Mouse (Mus musculus) adrenal gland, postnatal 4 days (tissue): ENCODE measurements around the gene BC051665. TPM values are rescaled to one million over a fixed set of nuclear protein-coding genes. Genes with fewer than 3 reads are reported as not detected.

ENCODE experiments used
- DNase-seq, 2 experiments: peaks; one replicate each; pipeline ENCODE4 v3.0.0; 2021 to 2022; ENCODE audit warnings: low spot score in 2 of 2, mixed read lengths in 2 of 2
- long read RNA-seq, 2 experiments: library from polyadenylated mRNA; stranded (forward); transcript quantifications; one replicate each; pipeline ENCODE4 v2.0.0; 2021
- total RNA-seq, 2 experiments: library from RNA; stranded (reverse); gene quantifications; 2 replicates each; pipeline ENCODE4 v1.2.3; 2021

Gene BC051665
- not detected for total RNA-seq
- long read RNA-seq, experiment 1, result 0 reads
- long read RNA-seq, experiment 2, result 0 reads

GRCm38 (mm10) chr13:60786264-60786663 lies at the start of gene BC051665:
BC051665 (minus strand) TSS chr13:60786364.
- DNase-seq, result no peak

DNA sequence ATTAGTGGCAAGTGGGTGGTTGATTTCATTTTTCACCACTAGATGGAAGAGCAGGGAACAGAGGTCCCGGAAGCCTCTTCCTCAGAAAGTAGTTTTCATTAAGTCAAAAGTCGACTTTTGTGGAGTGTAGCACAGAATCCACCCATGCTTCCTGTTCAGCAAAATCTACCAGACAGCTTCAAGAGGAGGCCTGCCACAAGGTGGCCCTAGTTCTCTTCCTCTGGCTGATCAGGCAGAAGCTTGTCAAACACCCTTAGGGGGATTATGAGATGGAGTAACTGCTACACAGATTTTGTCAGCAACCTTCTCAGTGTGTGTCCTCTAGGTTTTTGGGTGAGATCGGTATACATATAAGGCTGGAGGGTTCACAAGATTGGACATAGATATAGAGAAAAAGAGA lies 39.9 kb upstream of the BC051665 start:
- no peak for DNase-seq

GRCm38 (mm10) chr13:60820486-60821175 lies 34.5 kb upstream of the BC051665 start:
- no peak for DNase-seq

GRCm38 (mm10) chr13:60819469-60819868 lies 33.3 kb upstream of the BC051665 start:
- DNase-seq, result no peak

DNA sequence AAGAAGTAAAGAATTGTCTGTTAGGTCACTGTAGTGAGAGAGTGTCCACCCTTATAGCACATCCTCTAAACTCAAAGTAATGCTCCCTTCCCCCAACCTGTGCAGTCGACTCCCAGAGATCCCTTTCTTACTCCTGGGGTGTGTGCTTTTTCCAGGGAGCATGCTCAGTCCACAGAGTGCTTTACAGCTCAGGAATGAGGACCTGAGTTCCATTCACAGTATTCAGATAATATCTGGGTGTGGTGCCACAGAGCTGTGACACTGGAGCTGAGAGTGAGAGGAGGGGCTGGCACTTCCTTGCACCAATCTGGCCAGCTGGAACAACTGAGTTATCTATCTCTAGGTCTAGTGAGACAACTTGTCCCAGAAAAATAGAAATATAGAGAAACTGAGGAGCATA lies 27.6 kb upstream of the BC051665 start:
- DNase-seq, result no peak

GRCm38 (mm10) chr13:60812768-60813167 lies 26.6 kb upstream of the BC051665 start:
- no peak for DNase-seq

GRCm38 (mm10) chr13:60809690-60810089 lies 23.5 kb upstream of the BC051665 start:
- DNase-seq, result no peak

DNA sequence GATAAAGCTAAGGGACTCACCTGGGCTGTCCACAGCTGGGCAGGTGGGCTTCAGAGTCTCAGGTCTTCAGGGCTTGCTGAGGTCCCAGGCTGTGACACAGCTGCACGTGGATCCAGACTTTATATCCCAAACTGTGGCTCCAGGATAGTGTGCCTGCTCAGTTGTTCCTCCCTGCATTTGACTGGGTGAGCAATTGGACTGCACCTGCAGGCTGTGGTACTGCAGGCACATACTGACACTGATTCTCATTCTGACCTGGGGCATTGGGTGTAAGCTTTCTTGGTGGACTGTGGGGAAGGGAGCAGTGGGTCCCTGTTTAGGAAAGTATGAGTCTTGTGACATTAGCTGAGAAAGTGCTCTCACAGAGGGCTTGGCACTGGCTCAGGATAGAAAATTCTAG lies 16.6 kb upstream of the BC051665 start, which contains the start of gene Ctsll3:
Gene Ctsll3 (minus strand): TSS at position 101 of the 400 bp plus-strand sequence.
- DNase-seq, result no peak

DNA sequence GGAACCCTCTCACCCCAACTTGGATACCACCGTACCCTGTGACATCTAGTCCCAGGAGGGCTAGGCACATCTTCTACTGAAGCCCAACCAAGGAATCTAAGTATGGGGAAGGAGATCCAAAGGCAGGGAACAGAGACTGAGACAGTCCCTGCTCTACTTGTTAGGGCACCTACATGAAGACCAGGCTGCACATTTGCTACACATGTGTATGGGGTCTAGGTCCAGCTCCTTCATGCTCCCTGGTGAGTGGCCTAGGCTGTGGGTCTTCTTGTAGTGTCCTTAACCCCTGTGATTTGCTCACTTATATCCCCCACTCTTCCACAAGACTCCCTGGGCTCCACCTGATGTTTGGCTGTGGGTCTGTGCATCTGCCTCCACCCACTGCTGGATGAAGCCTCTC lies 3.3 kb upstream of the BC051665 start:
- DNase-seq, result no peak

GRCm38 (mm10) chr13:60783301-60783700 lies 2.9 kb downstream of the BC051665 start:
- DNase-seq, result no peak

GRCm38 (mm10) chr13:60780534-60780933 lies 5.6 kb downstream of the BC051665 start:
- no peak for DNase-seq

DNA sequence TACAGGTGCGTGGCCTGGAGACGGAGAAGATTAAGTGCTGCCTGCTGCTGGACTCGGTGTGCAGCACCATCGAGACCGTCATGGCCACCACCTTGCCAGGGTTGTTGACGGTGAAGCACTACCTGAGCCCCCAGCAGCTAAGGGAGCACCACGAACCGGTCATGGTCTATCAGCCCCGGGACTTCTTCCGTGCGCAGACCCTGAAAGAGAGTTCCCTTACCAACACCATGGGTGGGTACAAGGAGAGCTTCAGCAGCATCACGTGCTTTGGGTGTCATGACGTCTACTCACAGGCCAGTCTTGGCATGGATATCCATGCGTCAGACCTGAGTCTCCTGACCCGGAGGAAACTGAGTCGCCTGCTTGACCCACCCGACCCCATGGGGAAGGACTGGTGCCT lies 25.0 kb downstream of the BC051665 start:
- no peak for DNase-seq

GRCm38 (mm10) chr13:60760392-60760791 lies 25.8 kb downstream of the BC051665 start:
- no peak for DNase-seq

GRCm38 (mm10) chr13:60759136-60759535 lies 27.0 kb downstream of the BC051665 start:
- no peak for DNase-seq

GRCm38 (mm10) chr13:60757292-60757691 lies 28.9 kb downstream of the BC051665 start:
- DNase-seq, result no peak

- DNase-seq, result no peak
These were observed 30.9 kb downstream of the BC051665 start for GRCm38 (mm10) chr13:60755251-60755650.

GRCm38 (mm10) chr13:60753216-60753615 lies 32.9 kb downstream of the BC051665 start:
- DNase-seq, result no peak

DNA sequence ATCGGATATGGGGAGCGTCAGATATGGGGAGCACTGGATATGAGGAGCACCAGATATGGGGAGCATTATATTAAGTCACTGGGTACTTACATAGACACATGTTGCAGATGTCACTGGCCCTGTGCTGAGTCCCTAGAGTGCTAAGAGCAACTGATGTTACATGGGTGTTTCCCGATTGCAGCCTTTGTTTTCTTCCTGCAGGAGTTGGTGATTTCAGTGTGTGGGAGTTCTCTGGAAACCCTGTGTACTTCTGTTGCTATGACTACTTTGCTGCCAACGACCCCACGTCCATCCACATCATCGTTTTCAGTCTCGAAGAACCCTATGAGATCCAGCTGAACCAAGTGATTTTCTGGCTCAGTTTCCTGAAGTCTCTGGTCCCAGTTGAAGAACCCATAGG lies 35.2 kb downstream of the BC051665 start:
- DNase-seq, result no peak

GRCm38 (mm10) chr13:60748556-60748955 lies 37.6 kb downstream of the BC051665 start:
- no peak for DNase-seq

GRCm38 (mm10) chr13:60747201-60747600 lies 39.0 kb downstream of the BC051665 start:
- DNase-seq, result no peak

DNA sequence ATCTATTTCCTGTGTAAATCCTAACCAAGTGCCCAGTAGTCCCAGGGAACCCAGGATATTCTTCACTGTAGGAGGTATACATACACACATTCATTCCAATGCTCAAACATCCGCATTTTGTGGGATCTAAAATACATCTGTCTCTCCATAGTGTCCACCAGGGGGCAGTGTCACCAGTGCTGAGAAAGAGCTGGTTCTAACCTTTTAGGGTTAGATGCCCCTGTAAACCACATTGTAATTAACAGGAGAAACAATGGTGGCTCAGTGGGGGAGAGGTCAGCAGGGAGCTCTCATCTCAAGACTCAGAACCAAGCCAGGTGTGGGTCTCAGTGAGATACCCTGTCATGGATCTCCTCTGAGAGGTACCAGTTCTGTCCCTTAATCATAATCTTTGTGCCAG lies 39.9 kb downstream of the BC051665 start:
- no peak for DNase-seq

- DNase-seq, result no peak
These were observed 40.8 kb downstream of the BC051665 start for GRCm38 (mm10) chr13:60745358-60745757.

GRCm38 (mm10) chr13:60744736-60745135 lies 41.4 kb downstream of the BC051665 start:
- no peak for DNase-seq
